Mouse (Mus musculus) neural tube, embryonic 15.5 days (tissue): ENCODE results near the gene P2rx7. TPM values are rescaled to one million over a fixed set of nuclear protein-coding genes. Genes with fewer than 3 reads are reported as not detected.

Source experiments
- ATAC-seq: fragments of 200-750 bp; cut with Nextera tagmentation; 2 replicates; pipeline ENCODE4 v1.8.0; 2017; ENCODE audit warnings: mild to moderate bottlenecking, moderate TSS enrichment, moderate library complexity; ENCODE audit not compliant: low FRiP score
- H3K27ac ChIP-seq: fragments of 300-500 bp; sonication (generic); replicated peaks from 2 replicates; pipeline ENCODE4 v1.5.1; 2015; ENCODE audit warnings: mild to moderate bottlenecking, inconsistent platforms
- H3K27me3 ChIP-seq: fragments of 300-500 bp; sonication (generic); replicated peaks from 2 replicates; pipeline ENCODE4 v1.6.1; 2015; ENCODE audit warnings: inconsistent platforms
- H3K36me3 ChIP-seq: fragments of 300-500 bp; sonication (generic); 2 replicates; pipeline ENCODE4 v1.6.1; 2015; ENCODE audit warnings: inconsistent platforms
- H3K4me1 ChIP-seq: fragments of 300-500 bp; sonication (generic); 2 replicates; pipeline ENCODE4 v1.6.1; 2015; ENCODE audit warnings: inconsistent platforms
- H3K4me2 ChIP-seq: fragments of 300-500 bp; sonication (generic); 2 replicates; pipeline ENCODE4 v1.6.1; 2015; ENCODE audit warnings: inconsistent platforms, mild to moderate bottlenecking, moderate library complexity
- H3K4me3 ChIP-seq: fragments of 300-500 bp; sonication (generic); replicated peaks from 2 replicates; pipeline ENCODE4 v1.5.1; 2015; ENCODE audit warnings: mild to moderate bottlenecking, inconsistent platforms
- H3K9ac ChIP-seq: fragments of 300-500 bp; sonication (generic); replicated peaks from 2 replicates; pipeline ENCODE4 v1.6.1; 2015; ENCODE audit warnings: mild to moderate bottlenecking, inconsistent platforms
- H3K9me3 ChIP-seq: fragments of 300-500 bp; sonication (generic); replicated peaks from 2 replicates; pipeline ENCODE4 v1.6.1; 2016; ENCODE audit warnings: inconsistent platforms
- WGBS: fragments of 180-500 bp; shearing (Covaris S2); methylation state at CpG from one replicate; pipeline ENCODE4 v1.1.7; 2015; ENCODE audit warnings: mixed read lengths; 5-methylcytosine and 5-hydroxymethylcytosine counted together
- polyA plus RNA-seq: library from polyadenylated mRNA; unstranded; fragments of >200 nt; fragmentation: Nextera tagmentation; extraction: Ambion mirVana; gene quantifications from 2 replicates; pipeline ENCODE4 v1.2.1, GENCODE M21; 2015

The P2rx7 gene
- polyA plus RNA-seq, 1 experiment from 2014 or later = 5.0 TPM

- H3K27ac ChIP-seq = no peak overlapping the region
- peaks cover 12% of the 10 kb centered on the region; the same call in 1 of the 2 replicates for H3K4me1 ChIP-seq
- no peaks in the 10 kb centered on the region for H3K27me3 ChIP-seq
- no peaks in the 10 kb centered on the region for H3K36me3 ChIP-seq
- no peak overlapping the region for H3K4me3 ChIP-seq
- WGBS = 57% methylated on average over 8 of the region's 8 CpGs
- no peaks in the 10 kb centered on the region for H3K9me3 ChIP-seq
- ATAC-seq = no peak
- H3K4me2 ChIP-seq = no peak overlapping the region
- H3K9ac ChIP-seq = no peak overlapping the region
These were observed 51.8 kb downstream of the P2rx7 start for GRCm38 (mm10) chr5:122695516-122695915.

GRCm38 (mm10) chr5:122698041-122698700, 54.5 kb downstream of the P2rx7 start:
- no peak for ATAC-seq
- H3K4me3 ChIP-seq = no peak overlapping the region
- 89% methylated on average over 10 of the region's 10 CpGs for WGBS
- no peak overlapping the region for H3K4me2 ChIP-seq
- H3K9me3 ChIP-seq = no peaks in the 10 kb centered on the region
- H3K27me3 ChIP-seq = no peaks in the 10 kb centered on the region
- no peak overlapping the region for H3K27ac ChIP-seq
- H3K9ac ChIP-seq = no peak overlapping the region
- H3K4me1 ChIP-seq = peaks cover 9% of the 10 kb centered on the region; the same call in 1 of the 2 replicates
- H3K36me3 ChIP-seq = no peaks in the 10 kb centered on the region

GRCm38 (mm10) chr5:122698701-122699060, 55.0 kb downstream of the P2rx7 start:
- H3K9me3 ChIP-seq = no peaks in the 10 kb centered on the region
- H3K27me3 ChIP-seq = no peaks in the 10 kb centered on the region
- WGBS = 83% methylated on average over 9 of the region's 9 CpGs
- no peak for ATAC-seq
- H3K36me3 ChIP-seq = no peaks in the 10 kb centered on the region
- H3K27ac ChIP-seq = no peak overlapping the region
- H3K4me2 ChIP-seq = no peak overlapping the region
- H3K9ac ChIP-seq = no peak overlapping the region
- H3K4me3 ChIP-seq = no peak overlapping the region
- 0 out of 2 replicates have a peak, but pooled peaks cover 6% of the 10 kb centered on the region for H3K4me1 ChIP-seq

GRCm38 (mm10) chr5:122700109-122700836, 56.6 kb downstream of the P2rx7 start:
- Histone ChIP-seq H3K4me2 (no peak overlapping the region), H3K9ac (no peak overlapping the region), H3K4me3 (no peak overlapping the region), H3K27me3 (no peaks in the 10 kb centered on the region), H3K9me3 (no peaks in the 10 kb centered on the region), H3K36me3 (no peaks in the 10 kb centered on the region), H3K4me1 (0 out of 2 replicates have a peak, but pooled peaks cover 6% of the 10 kb centered on the region), H3K27ac (no peak overlapping the region)
- WGBS = 70% methylated on average over 12 of the region's 12 CpGs
- no peak for ATAC-seq

GRCm38 (mm10) chr5:122700837-122701212, 57.1 kb downstream of the P2rx7 start:
- no peak overlapping the region for H3K4me2 ChIP-seq
- no peak overlapping the region for H3K27ac ChIP-seq
- H3K36me3 ChIP-seq = no peaks in the 10 kb centered on the region
- no peak overlapping the region for H3K9ac ChIP-seq
- 0 out of 2 replicates have a peak, but pooled peaks cover 6% of the 10 kb centered on the region for H3K4me1 ChIP-seq
- H3K4me3 ChIP-seq = no peak overlapping the region
- H3K27me3 ChIP-seq = no peaks in the 10 kb centered on the region
- no peak for ATAC-seq
- H3K9me3 ChIP-seq = no peaks in the 10 kb centered on the region
- 52% methylated on average over 5 of the region's 5 CpGs for WGBS

GRCm38 (mm10) chr5:122702156-122702555, 58.4 kb downstream of the P2rx7 start:
- no peak overlapping the region for H3K4me3 ChIP-seq
- no peak for ATAC-seq

GRCm38 (mm10) chr5:122703574-122703973, 59.9 kb downstream of the P2rx7 start:
- WGBS = 93% methylated on average over 2 of the region's 2 CpGs
- H3K9ac ChIP-seq = no peak overlapping the region
- H3K4me3 ChIP-seq = no peak overlapping the region
- H3K36me3 ChIP-seq = no peaks in the 10 kb centered on the region
- no peaks in the 10 kb centered on the region for H3K9me3 ChIP-seq
- H3K27ac ChIP-seq = no peak overlapping the region
- no peak overlapping the region for H3K4me2 ChIP-seq
- H3K27me3 ChIP-seq = no peaks in the 10 kb centered on the region
- peaks cover 19% of the 10 kb centered on the region for H3K4me1 ChIP-seq
- ATAC-seq = no peak

More at GRCm38 (mm10) chr5:122702156-122702555, 58.4 kb downstream of the P2rx7 start:
- Histone ChIP-seq H3K27me3 (no peaks in the 10 kb centered on the region), H3K36me3 (no peaks in the 10 kb centered on the region), H3K9me3 (no peaks in the 10 kb centered on the region), H3K27ac (no peak overlapping the region), H3K9ac (no peak overlapping the region), H3K4me2 (no peak overlapping the region), H3K4me1 (peaks cover 13% of the 10 kb centered on the region)
- WGBS = 79% methylated on average over 6 of the region's 6 CpGs

- no peak overlapping the region for H3K4me2 ChIP-seq
- H3K4me1 ChIP-seq = peaks cover 20% of the 10 kb centered on the region
- H3K36me3 ChIP-seq = no peaks in the 10 kb centered on the region
- ATAC-seq = no peak
- no peaks in the 10 kb centered on the region for H3K27me3 ChIP-seq
- WGBS = 90% methylated on average over 4 of the region's 4 CpGs
- no peak overlapping the region for H3K27ac ChIP-seq
- H3K9me3 ChIP-seq = no peaks in the 10 kb centered on the region
- no peak overlapping the region for H3K9ac ChIP-seq
- no peak overlapping the region for H3K4me3 ChIP-seq
These were observed 60.9 kb downstream of the P2rx7 start for GRCm38 (mm10) chr5:122704571-122704970.

GRCm38 (mm10) chr5:122705174-122705573, 61.5 kb downstream of the P2rx7 start:
- WGBS = 74% methylated on average over 3 of the region's 3 CpGs
- H3K4me1 ChIP-seq = peaks cover 20% of the 10 kb centered on the region
- H3K9me3 ChIP-seq = no peaks in the 10 kb centered on the region
- ATAC-seq = no peak
- H3K9ac ChIP-seq = no peak overlapping the region
- H3K4me3 ChIP-seq = no peak overlapping the region
- H3K36me3 ChIP-seq = no peaks in the 10 kb centered on the region
- no peak overlapping the region for H3K27ac ChIP-seq
- H3K4me2 ChIP-seq = no peak overlapping the region
- H3K27me3 ChIP-seq = no peaks in the 10 kb centered on the region

- no peaks in the 10 kb centered on the region for H3K9me3 ChIP-seq
- WGBS = 44% methylated on average over 5 of the region's 5 CpGs
- peak overlapping the region; percentile 73 for H3K9ac ChIP-seq
- peak; percentile 15; the same call in 1 of the 2 replicates for ATAC-seq
- H3K4me2 ChIP-seq = peak overlapping the region; percentile 87
- H3K27ac ChIP-seq = peak overlapping the region; percentile 94
- H3K27me3 ChIP-seq = no peaks in the 10 kb centered on the region
- H3K4me3 ChIP-seq = peak overlapping the region; percentile 65
- no peaks in the 10 kb centered on the region for H3K36me3 ChIP-seq
- H3K4me1 ChIP-seq = peaks cover 20% of the 10 kb centered on the region
These were observed 63.2 kb downstream of the P2rx7 start for GRCm38 (mm10) chr5:122706917-122707275.

GRCm38 (mm10) chr5:122707276-122708181, 63.8 kb downstream of the P2rx7 start, which contains the start of gene P2rx4:
Gene P2rx4 (plus strand): TSS chr5:122707544.
- peak; percentile 93 for ATAC-seq
- H3K27me3 ChIP-seq = no peaks in the 10 kb centered on the region
- WGBS = under 1% methylated on average over 64 of the region's 66 CpGs

More at GRCm38 (mm10) chr5:122707276-122708181, 63.8 kb downstream of the P2rx7 start, which contains the start of gene P2rx4:
- H3K4me2 ChIP-seq = peak within 1 kb of the TSS; percentile 87
- peaks cover 20% of the 10 kb centered on the region for H3K4me1 ChIP-seq
- peak within 1 kb of the TSS; percentile 94 for H3K27ac ChIP-seq
- H3K9ac ChIP-seq = peak within 1 kb of the TSS; percentile 73
- H3K9me3 ChIP-seq = no peaks in the 10 kb centered on the region
- no peaks in the 10 kb centered on the region for H3K36me3 ChIP-seq
- peak within 1 kb of the TSS; percentile 65 for H3K4me3 ChIP-seq
